Mouse (Mus musculus) liver, postnatal 0 days (tissue): Measurements from ENCODE around the gene Tedc2.

ENCODE experiments used
- CTCF ChIP-seq: sonication (generic); IDR thresholded peaks from 2 replicates; pipeline ENCODE4 v1.5.1; 2016; ENCODE audit warnings: antibody characterized with exemption, low read depth
- EP300 ChIP-seq: IDR thresholded peaks from 2 replicates; pipeline ENCODE4 v1.6.1; 2016; ENCODE audit warnings: antibody characterized with exemption, low read depth, mild to moderate bottlenecking

DNA sequence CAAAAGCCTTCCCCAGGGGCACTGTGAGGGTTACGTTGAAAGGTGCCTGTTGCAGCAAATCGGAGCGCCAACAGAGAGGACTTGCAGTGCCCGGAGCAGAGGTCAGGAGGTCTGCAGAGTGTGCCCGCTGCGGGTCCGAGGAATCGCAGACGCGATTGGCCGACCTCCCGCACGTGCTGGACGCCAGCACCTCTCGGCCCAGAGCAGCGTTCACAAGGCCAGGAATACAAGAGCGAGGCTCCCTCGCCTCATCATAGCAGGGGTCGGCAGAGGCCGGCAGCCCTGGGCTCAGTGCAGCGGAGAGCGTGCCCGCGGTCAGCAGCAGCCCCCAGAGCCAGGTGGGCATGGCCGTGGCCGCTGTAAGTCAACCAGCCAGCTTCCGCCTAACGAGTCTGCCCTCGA lies 12.0 kb downstream of the Tedc2 start:
- TF ChIP-seq EP300 = no peak
- TF ChIP-seq CTCF = no peak
